Mouse (Mus musculus) stomach, postnatal 0 days (tissue): ENCODE measurements around the gene E2f8. TPM values are rescaled to one million over a fixed set of nuclear protein-coding genes. Genes with fewer than 3 reads are reported as not detected.
A peak's percentile ranks its signal among the peaks of the same experiment; 100 is the strongest.

Source experiments
- ATAC-seq: fragments of 200-750 bp; cut with Nextera tagmentation; 2 replicates; pipeline ENCODE4 v1.8.0; 2017; ENCODE audit not compliant: low FRiP score, low TSS enrichment
- DNase-seq: peaks from one replicate; pipeline ENCODE4 v3.0.0-alpha.2; 2016; ENCODE audit warnings: low spot score
- H3K27ac ChIP-seq: fragments of 300-500 bp; sonication (generic); replicated peaks from 2 replicates; pipeline ENCODE4 v1.5.1; 2014; ENCODE audit warnings: mild to moderate bottlenecking, control low read depth
- H3K27me3 ChIP-seq: fragments of 300-500 bp; sonication (generic); 2 replicates; pipeline ENCODE4 v1.6.1; 2014; ENCODE audit warnings: low read length; ENCODE audit not compliant: control insufficient read depth, insufficient read depth
- H3K36me3 ChIP-seq: fragments of 300-500 bp; sonication (generic); 2 replicates; pipeline ENCODE4 v1.6.1; 2014; ENCODE audit warnings: low read length, mixed read lengths; ENCODE audit not compliant: control insufficient read depth, insufficient read depth
- H3K4me1 ChIP-seq: fragments of 300-500 bp; sonication (generic); replicated peaks from 2 replicates; pipeline ENCODE4 v1.6.1; 2014; ENCODE audit warnings: antibody characterized with exemption; ENCODE audit not compliant: control insufficient read depth, insufficient read depth
- H3K4me2 ChIP-seq: fragments of 300-500 bp; sonication (generic); replicated peaks from 2 replicates; pipeline ENCODE4 v1.6.1; 2014; ENCODE audit warnings: low read depth, mild to moderate bottlenecking, control low read depth, moderate library complexity
- H3K4me3 ChIP-seq: fragments of 300-500 bp; sonication (generic); 2 replicates; pipeline ENCODE4 v1.5.1; 2014; ENCODE audit warnings: low read depth, low read length, control low read depth
- H3K9ac ChIP-seq: fragments of 300-500 bp; sonication (generic); 2 replicates; pipeline ENCODE4 v1.6.1; 2014; ENCODE audit warnings: mild to moderate bottlenecking, low read length, control low read depth, mixed read lengths
- H3K9me3 ChIP-seq: fragments of 300-500 bp; sonication (generic); 2 replicates; pipeline ENCODE4 v1.6.1; 2016; ENCODE audit warnings: low read length; ENCODE audit not compliant: control insufficient read depth
- CTCF ChIP-seq: IDR thresholded peaks from 2 replicates; pipeline ENCODE4 v1.5.1; 2016; ENCODE audit warnings: antibody characterized with exemption, low read depth, mild to moderate bottlenecking, moderate library complexity
- EP300 ChIP-seq: optimal IDR thresholded peaks from 2 replicates; pipeline ENCODE3; 2016; ENCODE audit warnings: antibody characterized with exemption
- WGBS: fragments of 180-500 bp; shearing (Covaris S2); extraction: QIAGEN DNeasy Blood & Tissue Kit; methylation state at CpG from one replicate; pipeline ENCODE4 v1.1.7; 2014; 5-methylcytosine and 5-hydroxymethylcytosine counted together
- polyA plus RNA-seq: library from polyadenylated mRNA; unstranded; fragments of >200 nt; fragmentation: Nextera tagmentation; extraction: Ambion mirVana; gene quantifications from 2 replicates; pipeline ENCODE4 v1.2.1, GENCODE M21; 2015

The E2f8 gene
- polyA plus RNA-seq, 1 experiment from 2014 or later = 4.5 TPM

DNA sequence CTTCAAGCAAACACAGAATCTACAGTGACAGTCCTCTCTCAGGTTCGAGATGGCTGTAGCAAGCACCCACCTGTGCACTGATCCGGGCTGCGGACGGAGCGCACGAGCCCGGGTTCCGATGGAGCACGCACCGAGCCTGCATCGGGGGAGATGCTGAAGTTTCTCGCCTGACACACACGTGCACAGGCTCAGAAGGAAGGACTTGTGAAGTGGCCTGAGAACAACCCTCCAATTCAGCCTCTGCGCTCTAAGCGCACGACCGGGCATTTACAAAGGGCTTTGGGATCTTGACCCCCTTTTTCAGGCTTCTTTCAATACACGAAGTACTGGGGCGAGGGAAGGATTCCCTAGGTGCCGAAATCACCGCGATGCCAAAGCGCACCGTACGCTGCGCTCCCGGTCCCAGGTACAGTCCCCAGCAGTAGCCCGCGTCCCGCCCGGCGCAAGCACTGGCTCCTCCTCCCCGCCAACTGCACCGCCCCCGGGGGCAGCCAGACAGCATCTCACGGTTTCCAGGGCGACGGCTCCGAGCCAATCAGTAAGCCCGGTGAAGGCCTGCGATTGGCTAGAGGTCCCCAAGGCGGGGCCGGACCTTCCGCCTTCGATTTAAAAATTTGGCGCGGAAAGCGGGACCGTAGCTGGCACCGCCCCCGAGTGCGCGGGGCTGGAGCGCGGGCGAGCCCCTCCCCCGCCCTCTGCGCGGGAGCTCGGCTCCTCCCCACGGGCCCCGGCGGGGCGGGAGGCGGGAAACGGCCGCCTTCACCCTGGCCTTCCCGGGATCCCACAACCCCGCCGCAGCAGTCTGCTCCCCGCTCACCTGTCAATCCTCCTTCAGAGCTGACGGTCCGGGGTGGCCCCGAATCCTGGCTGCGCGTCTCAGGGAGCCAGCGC lies 560 bp downstream of the E2f8 start:
- ATAC-seq (peak; percentile 98), DNase-seq (peak; percentile 99)
- Histone ChIP-seq H3K9me3 (no peaks in the 10 kb centered on the region), H3K4me1 (no peaks in the 10 kb centered on the region), H3K4me3 (peak overlapping the region; percentile 82), H3K27ac (peak overlapping the region; percentile 74), H3K36me3 (0 out of 2 replicates have a peak, but pooled peaks cover 2% of the 10 kb centered on the region), H3K27me3 (no peaks in the 10 kb centered on the region), H3K9ac (peak overlapping the region; percentile 66), H3K4me2 (peak overlapping the region; percentile 97)
- TF ChIP-seq CTCF = no peak
- TF ChIP-seq EP300 = no peak
- 1% methylated on average over 56 of the region's 77 CpGs for WGBS

DNA sequence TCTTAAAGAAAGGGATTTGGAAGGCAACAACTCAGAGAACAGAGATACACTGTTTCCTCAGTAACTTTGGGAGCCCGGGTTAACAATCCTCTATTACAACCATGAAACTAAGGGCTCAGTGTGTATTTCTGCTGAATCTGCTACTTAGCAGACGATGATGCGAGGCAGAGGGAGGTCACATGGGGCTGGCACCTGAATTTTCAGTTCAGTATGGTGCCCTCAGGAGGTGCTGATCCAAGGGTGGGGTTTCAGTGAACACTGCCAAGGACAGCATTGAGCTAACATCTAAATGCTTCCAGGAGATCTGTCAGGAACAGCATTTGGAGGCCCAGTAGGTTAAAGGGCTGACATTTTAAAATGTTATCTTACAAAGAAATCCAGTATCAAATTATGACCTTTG lies 1.8 kb downstream of the E2f8 start:
- DNase-seq = no peak
- 44% methylated on average over 3 of the region's 3 CpGs for WGBS
- Histone ChIP-seq H3K36me3 (peaks cover 7% of the 10 kb centered on the region; the same call in 1 of the 2 replicates), H3K4me3 (0 out of 2 replicates have a peak overlapping the region, but pooled peaks have one; percentile 4), H3K4me1 (no peaks in the 10 kb centered on the region), H3K4me2 (peak overlapping the region; percentile 28), H3K27me3 (no peaks in the 10 kb centered on the region), H3K27ac (no peak overlapping the region), H3K9me3 (no peaks in the 10 kb centered on the region), H3K9ac (no peak overlapping the region)
- TF ChIP-seq EP300 (no peak), CTCF (no peak)
- ATAC-seq = no peak

DNA sequence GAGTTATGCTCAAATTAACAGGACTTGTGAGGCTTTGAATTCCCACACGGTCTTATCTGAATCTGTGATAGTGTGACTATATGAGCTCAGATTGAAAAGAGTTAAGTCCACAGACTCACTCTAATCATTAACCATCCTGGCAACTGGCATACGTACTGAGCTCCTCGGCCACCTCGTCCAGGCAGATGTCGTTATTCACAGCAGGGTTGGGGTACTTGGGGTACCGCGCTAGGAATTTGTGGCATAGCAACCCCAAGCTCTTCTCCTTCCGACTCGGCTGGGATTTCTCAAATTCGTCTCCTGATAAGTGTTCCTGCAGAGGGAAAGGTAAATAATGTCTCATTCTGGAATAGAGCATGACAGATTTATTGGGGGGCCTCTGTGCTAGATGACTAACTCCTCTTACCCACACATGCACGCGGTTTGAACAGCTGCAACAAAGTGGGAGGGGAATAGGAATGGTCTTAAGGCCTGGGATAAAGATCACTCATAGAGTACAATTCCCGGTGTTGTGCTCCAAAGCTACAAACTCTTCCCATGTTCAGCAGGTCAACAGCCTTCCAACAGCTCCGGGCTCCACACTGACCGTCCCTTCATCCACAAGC lies 3.5 kb downstream of the E2f8 start:
- TF ChIP-seq CTCF = no peak
- no peak for TF ChIP-seq EP300
- 0 out of 2 replicates have a peak overlapping the region, but pooled peaks have one; percentile 4 for H3K9ac ChIP-seq
- WGBS = 28% methylated on average over 15 of the region's 15 CpGs
- peak; percentile 26 for DNase-seq
- no peak overlapping the region for H3K4me3 ChIP-seq
- ATAC-seq = no peak
- H3K4me2 ChIP-seq = peak overlapping the region; percentile 12; the same call in 1 of the 2 replicates
- H3K4me1 ChIP-seq = no peaks in the 10 kb centered on the region
- peak overlapping the region; percentile 58; the same call in 1 of the 2 replicates for H3K27ac ChIP-seq
- H3K27me3 ChIP-seq = no peaks in the 10 kb centered on the region
- H3K9me3 ChIP-seq = no peaks in the 10 kb centered on the region
- H3K36me3 ChIP-seq = peaks cover 12% of the 10 kb centered on the region; the same call in 1 of the 2 replicates

DNA sequence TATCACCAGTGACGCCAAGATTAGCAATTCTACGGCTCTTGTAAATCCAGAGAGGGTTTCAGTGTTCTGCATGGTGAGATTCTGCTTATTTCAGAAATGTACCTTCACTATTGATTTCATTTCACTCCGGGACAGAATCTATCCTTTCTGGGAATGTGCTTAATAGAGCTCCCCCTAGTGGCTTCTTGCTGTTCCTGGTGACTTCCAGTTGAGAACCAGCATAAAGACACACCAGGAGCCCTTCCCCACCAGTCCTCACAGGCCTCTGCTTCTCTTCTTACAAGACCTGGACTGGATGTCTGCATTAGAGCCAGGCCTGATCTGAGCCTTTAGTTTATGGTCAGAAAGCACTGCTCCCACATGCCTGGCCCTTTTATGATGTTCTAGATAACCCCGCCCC lies 4.9 kb downstream of the E2f8 start:
- H3K9ac ChIP-seq = no peak overlapping the region
- no peak for TF ChIP-seq EP300
- TF ChIP-seq CTCF = peak; percentile 84
- H3K4me2 ChIP-seq = no peak overlapping the region
- no peak overlapping the region for H3K4me3 ChIP-seq
- H3K27me3 ChIP-seq = no peaks in the 10 kb centered on the region
- DNase-seq (peak; percentile 48), ATAC-seq (no peak)
- no peak overlapping the region for H3K27ac ChIP-seq
- no peaks in the 10 kb centered on the region for H3K4me1 ChIP-seq
- H3K9me3 ChIP-seq = no peaks in the 10 kb centered on the region
- 68% methylated on average over 4 of the region's 4 CpGs for WGBS
- peaks cover 12% of the 10 kb centered on the region for H3K36me3 ChIP-seq

- Histone ChIP-seq H3K4me2 (no peak overlapping the region), H3K9me3 (no peaks in the 10 kb centered on the region), H3K4me1 (no peaks in the 10 kb centered on the region), H3K9ac (no peak overlapping the region), H3K27ac (no peak overlapping the region), H3K4me3 (no peak overlapping the region), H3K36me3 (peaks cover 18% of the 10 kb centered on the region), H3K27me3 (no peaks in the 10 kb centered on the region)
- TF ChIP-seq EP300 (no peak), CTCF (no peak)
- DNase-seq = no peak
- WGBS = 86% methylated on average over 14 of the region's 14 CpGs
- ATAC-seq = no peak
These were observed 6.3 kb downstream of the E2f8 start for GRCm38 (mm10) chr7:48875096-48875495.
